Mouse (Mus musculus) C2C12 (cell line): ENCODE results near the gene Pde4dip.

Experiments used
- CEBPB ChIP-seq: IDR thresholded peaks from one replicate; pipeline ENCODE4 v1.6.1; 2011; ENCODE audit warnings: low read depth, mild to moderate bottlenecking, control low read depth, moderate library complexity
- CTCF ChIP-seq: IDR thresholded peaks from one replicate; pipeline ENCODE4 v1.5.1; 2011; ENCODE audit not compliant: control insufficient read depth, insufficient read depth, insufficient read length
- MAX ChIP-seq: IDR thresholded peaks from one replicate; pipeline ENCODE4 v1.6.1; 2011; ENCODE audit warnings: mild to moderate bottlenecking, control low read depth
- MYOD1 ChIP-seq: IDR thresholded peaks from one replicate; pipeline ENCODE4 v1.6.1; 2011; ENCODE audit warnings: low read depth; ENCODE audit not compliant: control insufficient read depth, insufficient read length
- USF1 ChIP-seq: IDR thresholded peaks from one replicate; pipeline ENCODE4 v1.6.1; 2011; ENCODE audit warnings: low read depth, mild to moderate bottlenecking, control low read depth, moderate library complexity

DNA sequence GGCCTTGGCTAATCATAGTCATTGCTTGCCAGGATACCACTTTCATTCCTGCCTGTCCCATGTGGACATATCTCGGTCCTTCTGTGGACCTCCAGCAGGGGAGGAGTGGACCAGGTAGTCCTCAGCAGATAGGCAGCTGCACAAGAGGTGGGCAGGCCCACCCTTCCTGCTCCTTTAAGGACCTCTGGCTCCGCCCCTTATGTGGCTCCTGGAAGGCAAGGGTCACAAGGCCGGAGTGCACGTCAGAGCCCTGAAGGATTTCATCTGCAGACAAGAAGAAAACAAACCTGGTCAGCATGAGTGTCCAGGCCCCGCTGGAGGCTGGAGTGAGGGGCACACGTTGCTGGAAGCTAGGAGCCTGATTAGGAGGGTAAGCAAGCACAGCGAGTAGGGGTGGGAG is 197.9 kb downstream of the Pde4dip start:
- TF ChIP-seq CTCF (no peak), USF1 (no peak), MYOD1 (no peak), MAX (no peak), CEBPB (no peak)
